16 mouse cellular contexts compared by ENCODE assay signal in the genomic region with DNA sequence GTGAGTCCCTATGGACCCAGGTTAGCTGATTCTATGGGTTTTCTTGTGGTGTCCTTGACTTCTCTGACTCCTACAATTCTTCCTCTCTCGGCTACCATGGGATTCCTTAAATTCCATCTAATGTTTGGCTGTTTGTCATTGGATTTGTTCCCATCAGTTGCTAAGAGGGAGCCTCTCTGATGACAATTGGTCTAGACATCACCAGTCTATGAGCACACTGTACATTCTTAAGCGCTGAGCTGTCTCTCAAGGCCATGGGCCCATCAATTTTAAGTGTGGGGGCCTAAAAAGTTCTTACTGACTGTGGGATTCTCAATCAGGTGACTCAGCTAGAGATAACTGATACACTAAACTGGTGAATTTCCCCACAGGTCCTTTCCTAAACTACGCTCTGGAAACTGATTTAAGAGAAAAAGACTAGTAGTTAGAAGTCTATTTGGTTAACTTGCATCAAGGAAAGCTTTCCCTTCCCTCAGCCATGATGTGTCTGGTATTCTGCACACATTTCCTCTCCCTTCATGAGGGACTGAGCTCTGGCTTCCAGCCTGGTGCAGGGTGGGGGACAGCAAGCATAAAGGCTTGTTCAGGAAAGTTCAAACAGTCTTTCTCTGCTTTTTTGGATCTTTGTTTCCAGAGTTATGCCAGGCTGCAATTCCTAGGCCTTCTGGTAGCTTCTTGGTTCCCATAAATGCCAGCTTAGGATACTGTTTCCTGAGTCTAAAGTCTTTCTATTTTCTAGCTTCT.
DNase-seq lines count a peak whose midpoint lies in the region; ATAC-seq lines count a peak whose summit lies in the region.
"Had no signal": no experiment of that assay in that cellular context is flagged by ENCODE, and none has a peak within 500 bp of the region (broad histone marks: within the 10 kb centered on the region; RNA-seq: fewer than 3 reads in every experiment).

No protein-coding gene starts in this region.

- peaks cover 58% of the 10 kb centered on the region for H3K4me1 ChIP-seq in heart, embryonic 10.5 days
- H3K4me1 ChIP-seq in kidney, embryonic 15.5 days, result peaks cover 43% of the 10 kb centered on the region
- H3K4me1 ChIP-seq in kidney, embryonic 14.5 days (ENCODE audit: control insufficient read depth, insufficient read depth, low read length), result peaks cover 11% of the 10 kb centered on the region

- H3K9me3 ChIP-seq in heart, embryonic 10.5 days, result no peaks in the 10 kb centered on the region
- H3K9me3 ChIP-seq in kidney, embryonic 15.5 days (replicated peaks), result no peaks in the 10 kb centered on the region
- H3K9me3 ChIP-seq in kidney, embryonic 14.5 days (ENCODE audit: control insufficient read depth, low read length), result no peaks in the 10 kb centered on the region

- H3K27me3 ChIP-seq in heart, embryonic 10.5 days (ENCODE audit: insufficient read depth, poor library complexity, severe bottlenecking), result no peaks in the 10 kb centered on the region
- H3K27me3 ChIP-seq in kidney, embryonic 15.5 days, result no peaks in the 10 kb centered on the region
- H3K27me3 ChIP-seq in kidney, embryonic 14.5 days (ENCODE audit: control insufficient read depth, insufficient read depth, low read length), result no peaks in the 10 kb centered on the region

- 65% methylated on average over 3 of the region's 3 CpGs for WGBS in heart, embryonic 10.5 days
- 82% methylated on average over 3 of the region's 3 CpGs for WGBS in kidney, embryonic 15.5 days
- 88% methylated on average over 3 of the region's 3 CpGs for WGBS in kidney, embryonic 14.5 days

- H3K4me2 ChIP-seq in kidney, embryonic 15.5 days, result no peak overlapping the region
- H3K4me2 ChIP-seq in kidney, embryonic 14.5 days (replicated peaks; ENCODE audit: low read depth, low read length), result no peak overlapping the region

- peak overlapping the region; percentile 37; the same call in 1 of the 2 replicates for H3K27ac ChIP-seq in heart, embryonic 10.5 days
- H3K27ac ChIP-seq in kidney, embryonic 15.5 days, result 0 out of 2 replicates have a peak overlapping the region, but pooled peaks have one; percentile 0
- no peak overlapping the region for H3K27ac ChIP-seq in kidney, embryonic 14.5 days (ENCODE audit: low read depth, low read length)
- H3K27ac ChIP-seq: stomach, postnatal 0 days had no signal

- no peak overlapping the region for H3K4me3 ChIP-seq in heart, embryonic 10.5 days
- H3K4me3 ChIP-seq in kidney, embryonic 15.5 days (replicated peaks), result no peak overlapping the region
- H3K4me3 ChIP-seq in kidney, embryonic 14.5 days (ENCODE audit: low read length), result no peak overlapping the region

- no peak for ATAC-seq in kidney, embryonic 15.5 days (replicated peaks; ENCODE audit: low FRiP score)
- no peak for ATAC-seq in kidney, embryonic 14.5 days (ENCODE audit: low FRiP score, low TSS enrichment)
- ATAC-seq: forebrain, embryonic 14.5 days; liver, postnatal 0 days had no signal

- H3K36me3 ChIP-seq in heart, embryonic 10.5 days, result no peaks in the 10 kb centered on the region
- H3K36me3 ChIP-seq in kidney, embryonic 15.5 days, result no peaks in the 10 kb centered on the region
- H3K36me3 ChIP-seq in kidney, embryonic 14.5 days (ENCODE audit: control insufficient read depth, insufficient read depth, low read length), result no peaks in the 10 kb centered on the region

- no peak overlapping the region for H3K9ac ChIP-seq in kidney, embryonic 15.5 days
- no peak overlapping the region for H3K9ac ChIP-seq in kidney, embryonic 14.5 days (ENCODE audit: low read depth, low read length)
- H3K9ac ChIP-seq: liver, postnatal 0 days had no signal

- DNase-seq in heart, embryonic 10.5 days (ENCODE audit: low spot score), result no peak
- no peak for DNase-seq in heart, adult 11 months
- peak; percentile 97 for DNase-seq in 3T3-L1 (ENCODE audit: low read depth, low spot score)
- DNase-seq in R1 (ENCODE audit: low read depth, low spot score), result peak; percentile 56
- DNase-seq in cerebellum, adult 11 months, result no peak
- DNase-seq: cerebellum, postnatal 10 days; gastrocnemius, postnatal 25 days; heart, postnatal 36 days; layer of hippocampus, adult 9-11 months; liver, postnatal 0 days; spleen, adult 18-20 months; thymus, postnatal 4 days had no signal

Comparison
In these comparisons a context has a peak if more than half of its experiments do, and no peak if none do; other contexts are left out.
1. DNase-seq: peak in 3T3-L1 (single experiment) and R1 (single experiment); none in heart, embryonic 10.5 days (single experiment), heart, adult 11 months (single experiment) and cerebellum, adult 11 months (single experiment).